Mouse (Mus musculus) kidney, adult 2 months (tissue): ENCODE measurements around the gene Trim29.

ENCODE experiments used
- CTCF ChIP-seq: fragments of 200-500 bp; conservative IDR thresholded peaks from 2 replicates; pipeline ENCODE4 v1.5.1; 2011; ENCODE audit warnings: low read depth, mild to moderate bottlenecking, control low read depth, low read length, moderate library complexity, mixed read lengths; ENCODE audit not compliant: insufficient read depth, insufficient read length
- POLR2A ChIP-seq: fragments of 200-500 bp; IDR thresholded peaks from one replicate; pipeline ENCODE4 v1.6.1; 2011; ENCODE audit warnings: low read depth, low read length, control low read depth

GRCm38 (mm10) chr9:43265194-43265593, 45.5 kb upstream of the Trim29 start:
- TF ChIP-seq POLR2A (no peak), CTCF (no peak)
